Mouse (Mus musculus): ENCODE results near the gene Taf11. TPM values are rescaled to one million over a fixed set of nuclear protein-coding genes. Genes with fewer than 3 reads are reported as not detected.
A peak's percentile ranks its signal among the peaks of the same experiment; 100 is the strongest.

Gene Taf11
- polyA plus RNA-seq (2012; fragmentation: generic; extraction: Trizol) = 38.4 TPM
- long read RNA-seq, experiment 1, transcript Taf11-201 (5 exons, 1,220 nt) = major isoform, 31 of 37 reads
- long read RNA-seq, experiment 1, partial matches to known transcripts = 0 of 37 reads
- long read RNA-seq, experiment 1, other reads (novel, unspliced or antisense) = 5 of 37 reads
- long read RNA-seq, experiment 2, transcript Taf11-201 (5 exons, 1,220 nt) = major isoform, 80 of 87 reads
- long read RNA-seq, experiment 2, partial matches to known transcripts = 0 of 87 reads
- long read RNA-seq, experiment 2, other reads (novel, unspliced or antisense) = 7 of 87 reads

GRCm38 (mm10) chr17:27909622-27910500 is at the start of gene Taf11:
Gene Taf11 (minus strand): TSS chr17:27909844.
- Histone ChIP-seq H3K79me2 (ENCODE audit: control insufficient read depth, insufficient read depth) (peaks cover 65% of the 10 kb centered on the region), H3ac (ENCODE audit: control insufficient read depth, insufficient read length, low read depth) (peak within 1 kb of the TSS; percentile 82), H3K79me3 (ENCODE audit: low read depth) (peaks cover 24% of the 10 kb centered on the region), H3K36me3 (ENCODE audit: control insufficient read depth, insufficient read depth) (peaks cover 8% of the 10 kb centered on the region), H3K4me3 (ENCODE audit: insufficient read depth, poor library complexity, severe bottlenecking) (peak within 1 kb of the TSS; percentile 65), H3K27me3 (ENCODE audit: control insufficient read depth, insufficient read depth, insufficient read length) (no peaks in the 10 kb centered on the region)
- TF ChIP-seq USF1 (IDR thresholded peaks at IDR 0.05; ENCODE audit: low read depth) (no peak), CEBPB (IDR thresholded peaks at IDR 0.05; ENCODE audit: low read depth) (no peak), MYOD1 (IDR thresholded peaks at IDR 0.05; ENCODE audit: control insufficient read depth, insufficient read length, low read depth) (no peak), CTCF (IDR thresholded peaks at IDR 0.05; ENCODE audit: control insufficient read depth, insufficient read depth, insufficient read length) (no peak), FOSL1 (IDR thresholded peaks at IDR 0.05; ENCODE audit: insufficient read depth, low read length, poor library complexity, severe bottlenecking) (no peak), MYOG (IDR thresholded peaks at IDR 0.05; ENCODE audit: control insufficient read depth, extremely low read depth, insufficient read length) (no peak)

GRCm38 (mm10) chr17:27957649-27958048 is 48.0 kb upstream of the Taf11 start:
- TF ChIP-seq FOSL1 (IDR thresholded peaks at IDR 0.05; ENCODE audit: insufficient read depth, low read length, poor library complexity, severe bottlenecking) (no peak), MYOG (IDR thresholded peaks at IDR 0.05; ENCODE audit: control insufficient read depth, extremely low read depth, insufficient read length) (no peak), CTCF (IDR thresholded peaks at IDR 0.05; ENCODE audit: control insufficient read depth, insufficient read depth, insufficient read length) (no peak), CEBPB (IDR thresholded peaks at IDR 0.05; ENCODE audit: low read depth) (no peak), USF1 (IDR thresholded peaks at IDR 0.05; ENCODE audit: low read depth) (no peak), MAX (IDR thresholded peaks at IDR 0.05) (no peak)
- Histone ChIP-seq H3ac (ENCODE audit: control insufficient read depth, insufficient read length, low read depth) (no peak overlapping the region), H3K4me3 (ENCODE audit: insufficient read depth, poor library complexity, severe bottlenecking) (no peak overlapping the region), H3K27me3 (ENCODE audit: control insufficient read depth, insufficient read depth, insufficient read length) (no peaks in the 10 kb centered on the region), H3K36me3 (ENCODE audit: control insufficient read depth, insufficient read depth) (no peaks in the 10 kb centered on the region), H3K79me3 (ENCODE audit: low read depth) (no peaks in the 10 kb centered on the region), H3K79me2 (ENCODE audit: control insufficient read depth, insufficient read depth) (no peaks in the 10 kb centered on the region)

GRCm38 (mm10) chr17:27954629-27955402 is 45.2 kb upstream of the Taf11 start:
- TF ChIP-seq MAX (IDR thresholded peaks at IDR 0.05) (no peak), MYOD1 (IDR thresholded peaks at IDR 0.05; ENCODE audit: control insufficient read depth, insufficient read length, low read depth) (no peak)
- H3K27me3 ChIP-seq (ENCODE audit: control insufficient read depth, insufficient read depth, insufficient read length) = no peaks in the 10 kb centered on the region
- no peaks in the 10 kb centered on the region for H3K36me3 ChIP-seq (ENCODE audit: control insufficient read depth, insufficient read depth)
- H3K4me3 ChIP-seq (ENCODE audit: insufficient read depth, poor library complexity, severe bottlenecking) = no peak overlapping the region
- H3K79me2 ChIP-seq (ENCODE audit: control insufficient read depth, insufficient read depth) = no peaks in the 10 kb centered on the region
- no peaks in the 10 kb centered on the region for H3K79me3 ChIP-seq (ENCODE audit: low read depth)
- peak overlapping the region; percentile 1 for H3ac ChIP-seq (ENCODE audit: control insufficient read depth, insufficient read length, low read depth)

GRCm38 (mm10) chr17:27953136-27953535 is 43.5 kb upstream of the Taf11 start:
- no peak for TF ChIP-seq CEBPB (IDR thresholded peaks at IDR 0.05; ENCODE audit: low read depth)
- no peak for TF ChIP-seq MYOD1 (IDR thresholded peaks at IDR 0.05; ENCODE audit: control insufficient read depth, insufficient read length, low read depth)
- no peak for TF ChIP-seq USF1 (IDR thresholded peaks at IDR 0.05; ENCODE audit: low read depth)
- no peak for TF ChIP-seq CTCF (IDR thresholded peaks at IDR 0.05; ENCODE audit: control insufficient read depth, insufficient read depth, insufficient read length)
- no peak overlapping the region for H3K4me3 ChIP-seq (ENCODE audit: insufficient read depth, poor library complexity, severe bottlenecking)
- no peaks in the 10 kb centered on the region for H3K36me3 ChIP-seq (ENCODE audit: control insufficient read depth, insufficient read depth)
- H3K79me3 ChIP-seq (ENCODE audit: low read depth) = no peaks in the 10 kb centered on the region
- no peaks in the 10 kb centered on the region for H3K79me2 ChIP-seq (ENCODE audit: control insufficient read depth, insufficient read depth)
- no peak overlapping the region for H3ac ChIP-seq (ENCODE audit: control insufficient read depth, insufficient read length, low read depth)
- no peaks in the 10 kb centered on the region for H3K27me3 ChIP-seq (ENCODE audit: control insufficient read depth, insufficient read depth, insufficient read length)

GRCm38 (mm10) chr17:27947155-27947554 is 37.5 kb upstream of the Taf11 start:
- Histone ChIP-seq H3K36me3 (ENCODE audit: control insufficient read depth, insufficient read depth) (no peaks in the 10 kb centered on the region), H3K79me2 (ENCODE audit: control insufficient read depth, insufficient read depth) (no peaks in the 10 kb centered on the region), H3K79me3 (ENCODE audit: low read depth) (no peaks in the 10 kb centered on the region), H3ac (ENCODE audit: control insufficient read depth, insufficient read length, low read depth) (no peak overlapping the region), H3K4me3 (ENCODE audit: insufficient read depth, poor library complexity, severe bottlenecking) (no peak overlapping the region), H3K27me3 (ENCODE audit: control insufficient read depth, insufficient read depth, insufficient read length) (no peaks in the 10 kb centered on the region)
- TF ChIP-seq MYOG (IDR thresholded peaks at IDR 0.05; ENCODE audit: control insufficient read depth, extremely low read depth, insufficient read length) (no peak), FOSL1 (IDR thresholded peaks at IDR 0.05; ENCODE audit: insufficient read depth, low read length, poor library complexity, severe bottlenecking) (no peak), MAX (IDR thresholded peaks at IDR 0.05) (no peak), CTCF (IDR thresholded peaks at IDR 0.05; ENCODE audit: control insufficient read depth, insufficient read depth, insufficient read length) (no peak), MYOD1 (IDR thresholded peaks at IDR 0.05; ENCODE audit: control insufficient read depth, insufficient read length, low read depth) (no peak), USF1 (IDR thresholded peaks at IDR 0.05; ENCODE audit: low read depth) (no peak), CEBPB (IDR thresholded peaks at IDR 0.05; ENCODE audit: low read depth) (no peak)

Data from C2C12 (cell line).